Mouse (Mus musculus): ENCODE results near the gene Ttc28. TPM values are rescaled to one million over a fixed set of nuclear protein-coding genes. Genes with fewer than 3 reads are reported as not detected.

Ttc28 gene
- total RNA-seq, 2 experiments from 2014 or later: 12.4 to 13.0 TPM

- DNase-seq: no peak
Observed at GRCm38 (mm10) chr5:110888596-110888995, 9.0 kb downstream of the Ttc28 start.

- DNase-seq: no peak
Observed at GRCm38 (mm10) chr5:110889945-110890344, 10.3 kb downstream of the Ttc28 start.

- DNase-seq: no peak
Observed at GRCm38 (mm10) chr5:110890561-110890960, 11.0 kb downstream of the Ttc28 start.

- no peak for DNase-seq
Observed at GRCm38 (mm10) chr5:110897114-110897788, 17.6 kb downstream of the Ttc28 start.

GRCm38 (mm10) chr5:110898169-110898568, 18.6 kb downstream of the Ttc28 start:
- DNase-seq: no peak

GRCm38 (mm10) chr5:110898785-110899184, 19.2 kb downstream of the Ttc28 start:
- DNase-seq: no peak

- no peak for DNase-seq
Observed at GRCm38 (mm10) chr5:110900331-110900730, 20.7 kb downstream of the Ttc28 start.

GRCm38 (mm10) chr5:110906708-110907107, 27.1 kb downstream of the Ttc28 start:
- no peak for DNase-seq

- no peak for DNase-seq
Observed at GRCm38 (mm10) chr5:110908879-110909278, 29.3 kb downstream of the Ttc28 start.

- no peak for DNase-seq
Observed at GRCm38 (mm10) chr5:110909955-110910589, 30.5 kb downstream of the Ttc28 start.

GRCm38 (mm10) chr5:110914859-110915258, 35.3 kb downstream of the Ttc28 start:
- peak in 1 of 2 experiments; percentile 41 for DNase-seq

- DNase-seq: no peak
Observed at GRCm38 (mm10) chr5:110916241-110916640, 36.6 kb downstream of the Ttc28 start.

- DNase-seq: no peak
Observed at GRCm38 (mm10) chr5:110919541-110919940, 39.9 kb downstream of the Ttc28 start.

GRCm38 (mm10) chr5:110923336-110923735, 43.7 kb downstream of the Ttc28 start:
- DNase-seq: peak; percentile 64 to 67

GRCm38 (mm10) chr5:110924636-110925035, 45.0 kb downstream of the Ttc28 start:
- DNase-seq: no peak

GRCm38 (mm10) chr5:110925804-110926203, 46.2 kb downstream of the Ttc28 start:
- no peak for DNase-seq

GRCm38 (mm10) chr5:110928289-110928688, 48.7 kb downstream of the Ttc28 start:
- DNase-seq: peak; percentile 40 to 56

- DNase-seq: no peak
Observed at GRCm38 (mm10) chr5:110929306-110929705, 49.7 kb downstream of the Ttc28 start.

- DNase-seq: no peak
Observed at GRCm38 (mm10) chr5:110936606-110937005, 57.0 kb downstream of the Ttc28 start.

- DNase-seq: no peak
Observed at GRCm38 (mm10) chr5:110944326-110944725, 64.7 kb downstream of the Ttc28 start.

- DNase-seq: no peak
Observed at GRCm38 (mm10) chr5:110948476-110949399, 69.1 kb downstream of the Ttc28 start.

- peak in 1 of 2 experiments; percentile 10 for DNase-seq
Observed at GRCm38 (mm10) chr5:110949791-110950190, 70.2 kb downstream of the Ttc28 start.

GRCm38 (mm10) chr5:110958196-110958595, 78.6 kb downstream of the Ttc28 start:
- DNase-seq: no peak

Measured in heart, adult 18-20 months (tissue).